Mouse (Mus musculus): ENCODE results near the gene Rerg. TPM values are rescaled to one million over a fixed set of nuclear protein-coding genes. Genes with fewer than 3 reads are reported as not detected.

Rerg gene
- polyA plus RNA-seq, 1 experiment from 2014 or later = 6.9 TPM

- Histone ChIP-seq H3K9me3 (ENCODE audit: low read length) (no peaks in the 10 kb centered on the region), H3K27ac (ENCODE audit: low read depth) (peak overlapping the region; percentile 48; the same call in 1 of the 2 replicates), H3K4me3 (ENCODE audit: low read depth, low read length) (no peak overlapping the region), H3K9ac (replicated peaks) (no peak overlapping the region), H3K27me3 (ENCODE audit: insufficient read depth, low read length) (no peaks in the 10 kb centered on the region), H3K36me3 (replicated peaks; ENCODE audit: insufficient read depth, low read length) (no peaks in the 10 kb centered on the region), H3K4me1 (ENCODE audit: insufficient read depth) (0 out of 2 replicates have a peak, but pooled peaks cover 3% of the 10 kb centered on the region), H3K4me2 (ENCODE audit: low read depth, low read length) (peak overlapping the region; percentile 50)
- WGBS (ENCODE audit: insufficient replicate concordance) = 0% methylated on average over 9 of the region's 11 CpGs
- DNase-seq = peak; percentile 37
- TF ChIP-seq CTCF (IDR thresholded peaks at IDR 0.05; ENCODE audit: low read depth) (no peak), EP300 (IDR thresholded peaks at IDR 0.05; ENCODE audit: low read depth) (no peak)
- ATAC-seq = peak; percentile 9
These were observed 27.5 kb downstream of the Rerg start for GRCm38 (mm10) chr6:137142796-137143195.

GRCm38 (mm10) chr6:137141247-137141820 lies 29.0 kb downstream of the Rerg start:
- Histone ChIP-seq H3K9me3 (ENCODE audit: low read length) (no peaks in the 10 kb centered on the region), H3K9ac (replicated peaks) (no peak overlapping the region), H3K4me1 (ENCODE audit: insufficient read depth) (0 out of 2 replicates have a peak, but pooled peaks cover 3% of the 10 kb centered on the region), H3K4me2 (ENCODE audit: low read depth, low read length) (no peak overlapping the region), H3K36me3 (replicated peaks; ENCODE audit: insufficient read depth, low read length) (no peaks in the 10 kb centered on the region), H3K27me3 (ENCODE audit: insufficient read depth, low read length) (no peaks in the 10 kb centered on the region), H3K27ac (ENCODE audit: low read depth) (no peak overlapping the region), H3K4me3 (ENCODE audit: low read depth, low read length) (no peak overlapping the region)
- DNase-seq (no peak), ATAC-seq (no peak)
- TF ChIP-seq CTCF (IDR thresholded peaks at IDR 0.05; ENCODE audit: low read depth) (no peak), EP300 (IDR thresholded peaks at IDR 0.05; ENCODE audit: low read depth) (no peak)
- WGBS (ENCODE audit: insufficient replicate concordance) = 44% methylated on average over 5 of the region's 5 CpGs

DNA sequence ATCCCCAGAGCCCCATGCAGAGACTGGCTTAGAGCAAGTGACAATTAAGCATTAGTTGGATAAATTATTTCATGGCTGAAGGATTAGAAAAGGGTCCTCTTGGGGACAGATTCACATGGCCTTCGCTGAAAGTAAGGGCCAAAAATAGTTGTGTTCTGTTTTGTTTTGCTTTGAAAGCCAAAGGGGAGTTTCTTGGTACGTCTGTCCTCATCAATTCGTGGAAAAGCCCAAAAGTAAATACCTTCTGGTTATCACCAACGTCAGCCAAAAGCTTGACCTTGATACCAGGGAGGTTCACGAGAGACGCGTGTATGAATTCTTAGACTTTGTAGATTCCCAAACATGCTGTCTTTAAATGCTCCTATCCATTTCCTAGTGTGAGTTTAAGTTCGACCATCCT lies 31.5 kb downstream of the Rerg start:
- Histone ChIP-seq H3K4me1 (ENCODE audit: insufficient read depth) (0 out of 2 replicates have a peak, but pooled peaks cover 3% of the 10 kb centered on the region), H3K4me3 (ENCODE audit: low read depth, low read length) (no peak overlapping the region), H3K36me3 (replicated peaks; ENCODE audit: insufficient read depth, low read length) (no peaks in the 10 kb centered on the region), H3K4me2 (ENCODE audit: low read depth, low read length) (no peak overlapping the region), H3K27me3 (ENCODE audit: insufficient read depth, low read length) (no peaks in the 10 kb centered on the region), H3K9me3 (ENCODE audit: low read length) (no peaks in the 10 kb centered on the region), H3K9ac (replicated peaks) (no peak overlapping the region), H3K27ac (ENCODE audit: low read depth) (0 out of 2 replicates have a peak overlapping the region, but pooled peaks have one; percentile 16)
- DNase-seq (no peak), ATAC-seq (no peak)
- TF ChIP-seq EP300 (IDR thresholded peaks at IDR 0.05; ENCODE audit: low read depth) (peak; percentile 57; the same call in 1 of the 2 replicates), CTCF (IDR thresholded peaks at IDR 0.05; ENCODE audit: low read depth) (no peak)
- WGBS (ENCODE audit: insufficient replicate concordance) = 63% methylated on average over 8 of the region's 8 CpGs

GRCm38 (mm10) chr6:137138391-137138790 lies 31.9 kb downstream of the Rerg start:
- ATAC-seq (no peak), DNase-seq (no peak)
- H3K9ac ChIP-seq (replicated peaks) = no peak overlapping the region
- no peak for TF ChIP-seq EP300 (IDR thresholded peaks at IDR 0.05; ENCODE audit: low read depth)
- TF ChIP-seq CTCF (IDR thresholded peaks at IDR 0.05; ENCODE audit: low read depth) = no peak
- H3K4me1 ChIP-seq (ENCODE audit: insufficient read depth) = 0 out of 2 replicates have a peak, but pooled peaks cover 3% of the 10 kb centered on the region
- WGBS (ENCODE audit: insufficient replicate concordance) = 48% methylated on average over 3 of the region's 3 CpGs
- no peaks in the 10 kb centered on the region for H3K9me3 ChIP-seq (ENCODE audit: low read length)
- H3K36me3 ChIP-seq (replicated peaks; ENCODE audit: insufficient read depth, low read length) = no peaks in the 10 kb centered on the region
- no peaks in the 10 kb centered on the region for H3K27me3 ChIP-seq (ENCODE audit: insufficient read depth, low read length)
- no peak overlapping the region for H3K27ac ChIP-seq (ENCODE audit: low read depth)
- no peak overlapping the region for H3K4me2 ChIP-seq (ENCODE audit: low read depth, low read length)
- no peak overlapping the region for H3K4me3 ChIP-seq (ENCODE audit: low read depth, low read length)

- no peak for TF ChIP-seq EP300 (IDR thresholded peaks at IDR 0.05; ENCODE audit: low read depth)
- TF ChIP-seq CTCF (IDR thresholded peaks at IDR 0.05; ENCODE audit: low read depth) = no peak
- Histone ChIP-seq H3K9ac (replicated peaks) (no peak overlapping the region), H3K4me3 (ENCODE audit: low read depth, low read length) (no peak overlapping the region), H3K27me3 (ENCODE audit: insufficient read depth, low read length) (no peaks in the 10 kb centered on the region), H3K9me3 (ENCODE audit: low read length) (no peaks in the 10 kb centered on the region), H3K27ac (ENCODE audit: low read depth) (peak overlapping the region; percentile 34; the same call in 1 of the 2 replicates), H3K4me2 (ENCODE audit: low read depth, low read length) (no peak overlapping the region), H3K4me1 (ENCODE audit: insufficient read depth) (0 out of 2 replicates have a peak, but pooled peaks cover 2% of the 10 kb centered on the region), H3K36me3 (replicated peaks; ENCODE audit: insufficient read depth, low read length) (no peaks in the 10 kb centered on the region)
- 59% methylated on average over 4 of the region's 4 CpGs for WGBS (ENCODE audit: insufficient replicate concordance)
- DNase-seq (no peak), ATAC-seq (no peak)
These were observed 33.9 kb downstream of the Rerg start for GRCm38 (mm10) chr6:137136401-137136800.

DNA sequence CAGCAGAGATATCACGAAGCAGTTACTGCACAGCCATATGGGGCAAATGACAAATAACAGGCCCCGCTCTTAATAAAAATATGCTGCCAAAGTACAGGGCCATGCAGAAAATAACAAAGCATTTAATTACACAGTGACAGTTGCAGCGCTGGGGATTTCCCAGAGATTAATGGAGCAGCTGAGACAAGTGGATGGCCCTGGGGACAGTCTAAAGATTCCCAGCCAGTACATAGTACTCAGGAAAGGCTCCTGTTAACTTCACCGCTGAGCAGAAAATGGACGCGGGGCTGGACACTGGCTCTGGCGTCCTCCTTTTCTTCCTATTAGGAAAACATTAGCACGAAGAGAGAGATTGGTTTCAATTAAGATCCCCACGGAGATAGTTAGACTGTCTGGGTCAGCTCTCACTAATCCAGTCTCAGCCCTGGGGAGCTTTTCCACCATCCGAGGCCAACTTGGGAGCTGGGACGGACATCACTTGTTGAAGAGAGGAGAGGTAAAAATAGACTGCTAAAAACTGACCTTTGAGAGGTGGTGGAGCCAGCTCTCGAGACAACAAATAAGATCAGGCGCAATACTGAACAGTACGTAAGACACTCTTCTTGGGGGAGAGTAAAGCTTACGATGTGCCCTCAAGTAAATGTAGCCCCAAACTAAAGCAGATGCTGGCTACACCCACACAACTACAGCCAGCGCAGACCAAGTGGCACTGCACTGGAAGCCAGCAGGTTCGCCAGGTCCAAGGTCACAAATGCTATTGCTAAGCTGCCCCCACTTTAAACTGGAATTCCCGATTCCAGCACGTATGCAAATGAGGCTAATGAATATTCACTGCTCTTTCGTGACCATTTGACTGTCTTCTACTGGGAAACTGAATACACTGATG lies 34.5 kb downstream of the Rerg start:
- Histone ChIP-seq H3K36me3 (replicated peaks; ENCODE audit: insufficient read depth, low read length) (no peaks in the 10 kb centered on the region), H3K9ac (replicated peaks) (no peak overlapping the region), H3K27me3 (ENCODE audit: insufficient read depth, low read length) (no peaks in the 10 kb centered on the region), H3K4me3 (ENCODE audit: low read depth, low read length) (no peak overlapping the region), H3K4me2 (ENCODE audit: low read depth, low read length) (no peak overlapping the region), H3K9me3 (ENCODE audit: low read length) (no peaks in the 10 kb centered on the region), H3K27ac (ENCODE audit: low read depth) (peak overlapping the region; percentile 34; the same call in 1 of the 2 replicates), H3K4me1 (ENCODE audit: insufficient read depth) (no peaks in the 10 kb centered on the region)
- no peak for DNase-seq
- TF ChIP-seq EP300 (IDR thresholded peaks at IDR 0.05; ENCODE audit: low read depth) (no peak), CTCF (IDR thresholded peaks at IDR 0.05; ENCODE audit: low read depth) (no peak)
- 67% methylated on average over 20 of the region's 20 CpGs for WGBS (ENCODE audit: insufficient replicate concordance)
- ATAC-seq = no peak
